Mouse (Mus musculus) liver, embryonic 12.5 days (tissue): ENCODE measurements around the gene Iqsec1. TPM values are rescaled to one million over a fixed set of nuclear protein-coding genes. Genes with fewer than 3 reads are reported as not detected.

ENCODE experiments used
- ATAC-seq: fragments of 200-750 bp; cut with Nextera tagmentation; 2 replicates; pipeline ENCODE4 v1.8.0; 2017; ENCODE audit warnings: moderate number of reproducible peaks, mild to moderate bottlenecking, moderate library complexity
- H3K27ac ChIP-seq: fragments of 300-500 bp; sonication (generic); 2 replicates; pipeline ENCODE4 v1.5.1; 2016; ENCODE audit warnings: mild to moderate bottlenecking
- H3K27me3 ChIP-seq: fragments of 300-500 bp; sonication (generic); replicated peaks from 2 replicates; pipeline ENCODE4 v1.6.1; 2016; ENCODE audit warnings: mild to moderate bottlenecking, moderate library complexity
- H3K36me3 ChIP-seq: fragments of 300-500 bp; sonication (generic); 2 replicates; pipeline ENCODE4 v1.6.1; 2016; ENCODE audit warnings: mild to moderate bottlenecking, moderate library complexity
- H3K4me1 ChIP-seq: fragments of 300-500 bp; sonication (generic); 2 replicates; pipeline ENCODE4 v1.6.1; 2016
- H3K4me2 ChIP-seq: fragments of 300-500 bp; sonication (generic); 2 replicates; pipeline ENCODE4 v1.6.1; 2016; ENCODE audit warnings: mild to moderate bottlenecking, moderate library complexity
- H3K4me3 ChIP-seq: fragments of 300-500 bp; sonication (generic); 2 replicates; pipeline ENCODE4 v1.5.1; 2016; ENCODE audit warnings: mild to moderate bottlenecking, moderate library complexity
- H3K9ac ChIP-seq: fragments of 300-500 bp; sonication (generic); 2 replicates; pipeline ENCODE4 v1.6.1; 2016; ENCODE audit warnings: mild to moderate bottlenecking, moderate library complexity
- H3K9me3 ChIP-seq: fragments of 300-500 bp; sonication (generic); replicated peaks from 2 replicates; pipeline ENCODE4 v1.6.1; 2016; ENCODE audit warnings: mild to moderate bottlenecking, moderate library complexity
- WGBS: fragments of 180-500 bp; shearing (Covaris S2); methylation state at CpG from one replicate; pipeline ENCODE4 v1.1.7; 2016; ENCODE audit not compliant: insufficient replicate concordance; 5-methylcytosine and 5-hydroxymethylcytosine counted together
- polyA plus RNA-seq: library from polyadenylated mRNA; unstranded; fragments of >200 nt; fragmentation: Nextera tagmentation; extraction: Ambion mirVana; gene quantifications from 2 replicates; pipeline ENCODE4 v1.2.1, GENCODE M21; 2016

The Iqsec1 gene
- polyA plus RNA-seq, 1 experiment from 2014 or later = 3.9 TPM

DNA sequence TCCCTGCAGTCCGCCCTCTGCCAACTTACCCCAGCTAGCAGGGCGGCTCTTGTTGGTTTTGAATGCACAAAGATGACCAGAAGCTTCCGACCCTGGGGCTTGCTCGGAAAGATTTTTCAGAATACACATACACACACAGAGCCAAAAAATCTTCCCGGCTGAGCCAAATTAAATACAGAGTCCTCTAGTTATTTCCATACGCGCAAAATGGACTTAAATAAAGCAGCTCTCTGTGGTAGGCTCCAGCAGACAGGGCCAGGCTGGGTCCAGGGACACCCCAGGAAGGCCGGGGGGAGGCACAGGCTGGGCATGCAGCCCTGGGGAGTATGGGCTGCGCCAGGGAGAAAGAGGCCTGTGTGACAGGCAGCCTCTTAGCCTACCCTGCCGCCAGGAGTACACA, 282.0 kb downstream of the Iqsec1 start:
- no peak overlapping the region for H3K4me3 ChIP-seq
- peak overlapping the region; percentile 93 for H3K27ac ChIP-seq
- peak overlapping the region; percentile 28 for H3K4me2 ChIP-seq
- H3K9ac ChIP-seq = peak overlapping the region; percentile 54
- H3K4me1 ChIP-seq = peaks cover 100% of the 10 kb centered on the region
- H3K36me3 ChIP-seq = peaks cover 4% of the 10 kb centered on the region
- no peak for ATAC-seq
- H3K9me3 ChIP-seq = no peaks in the 10 kb centered on the region
- no peaks in the 10 kb centered on the region for H3K27me3 ChIP-seq
- 71% methylated on average over 10 of the region's 10 CpGs for WGBS

- peaks cover 100% of the 10 kb centered on the region for H3K4me1 ChIP-seq
- H3K36me3 ChIP-seq = peaks cover 4% of the 10 kb centered on the region
- H3K4me3 ChIP-seq = no peak overlapping the region
- WGBS = 60% methylated on average over 3 of the region's 3 CpGs
- H3K9me3 ChIP-seq = no peaks in the 10 kb centered on the region
- peak overlapping the region; percentile 50; the same call in 1 of the 2 replicates for H3K27ac ChIP-seq
- H3K9ac ChIP-seq = no peak overlapping the region
- no peak for ATAC-seq
- H3K27me3 ChIP-seq = no peaks in the 10 kb centered on the region
- H3K4me2 ChIP-seq = no peak overlapping the region
Measured at GRCm38 (mm10) chr6:90705738-90706137, 282.7 kb downstream of the Iqsec1 start.

DNA sequence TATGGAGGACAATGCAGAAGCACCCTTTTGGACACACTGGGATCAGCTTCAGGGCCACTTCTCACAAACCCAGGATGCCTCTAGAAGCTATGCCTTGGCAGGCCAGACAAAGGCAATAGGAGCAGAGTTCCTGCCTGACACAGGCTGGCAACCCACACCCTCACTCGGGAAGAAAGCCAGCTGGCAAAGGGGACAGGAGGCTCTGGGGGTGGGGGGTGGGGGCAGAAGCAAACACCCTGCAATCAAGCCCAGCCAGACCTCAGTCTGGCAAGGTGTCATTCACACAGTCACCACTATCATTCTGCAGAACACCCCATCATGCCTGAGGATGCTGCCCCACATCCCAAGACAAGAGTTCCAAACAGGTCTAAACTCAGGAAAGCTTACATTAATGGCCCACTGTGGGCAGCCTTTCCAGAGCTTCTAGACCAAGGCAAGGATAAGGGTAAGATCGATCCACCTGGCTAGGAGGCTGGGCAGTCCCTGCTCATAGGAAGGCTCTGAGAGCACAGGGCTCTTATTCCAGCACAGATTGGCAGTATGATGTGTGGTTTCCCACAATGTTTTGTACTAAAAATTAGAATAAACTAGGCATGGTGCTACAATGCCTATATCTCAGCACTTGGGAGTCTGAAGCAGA, 283.7 kb downstream of the Iqsec1 start:
- H3K9me3 ChIP-seq = no peaks in the 10 kb centered on the region
- no peak overlapping the region for H3K9ac ChIP-seq
- H3K27ac ChIP-seq = peak overlapping the region; percentile 50; the same call in 1 of the 2 replicates
- H3K4me1 ChIP-seq = peaks cover 100% of the 10 kb centered on the region
- no peak for ATAC-seq
- no peak overlapping the region for H3K4me3 ChIP-seq
- 62% methylated on average over 2 of the region's 2 CpGs for WGBS
- H3K36me3 ChIP-seq = peaks cover 4% of the 10 kb centered on the region
- H3K27me3 ChIP-seq = no peaks in the 10 kb centered on the region
- H3K4me2 ChIP-seq = no peak overlapping the region

- Histone ChIP-seq H3K4me3 (no peak overlapping the region), H3K9ac (no peak overlapping the region), H3K4me2 (no peak overlapping the region), H3K4me1 (peaks cover 94% of the 10 kb centered on the region), H3K9me3 (no peaks in the 10 kb centered on the region), H3K27ac (peak overlapping the region; percentile 49), H3K27me3 (no peaks in the 10 kb centered on the region), H3K36me3 (peaks cover 4% of the 10 kb centered on the region)
- ATAC-seq = no peak
- WGBS = 58% methylated on average over 2 of the region's 2 CpGs
Measured at GRCm38 (mm10) chr6:90703782-90704181, 284.7 kb downstream of the Iqsec1 start.

- Histone ChIP-seq H3K27ac (peak overlapping the region; percentile 49), H3K36me3 (peaks cover 4% of the 10 kb centered on the region), H3K9ac (no peak overlapping the region), H3K4me1 (peaks cover 87% of the 10 kb centered on the region), H3K9me3 (no peaks in the 10 kb centered on the region), H3K4me2 (no peak overlapping the region), H3K27me3 (no peaks in the 10 kb centered on the region), H3K4me3 (no peak overlapping the region)
- WGBS = 49% methylated on average over 4 of the region's 4 CpGs
- no peak for ATAC-seq
Measured at GRCm38 (mm10) chr6:90702837-90703735, 285.4 kb downstream of the Iqsec1 start.

DNA sequence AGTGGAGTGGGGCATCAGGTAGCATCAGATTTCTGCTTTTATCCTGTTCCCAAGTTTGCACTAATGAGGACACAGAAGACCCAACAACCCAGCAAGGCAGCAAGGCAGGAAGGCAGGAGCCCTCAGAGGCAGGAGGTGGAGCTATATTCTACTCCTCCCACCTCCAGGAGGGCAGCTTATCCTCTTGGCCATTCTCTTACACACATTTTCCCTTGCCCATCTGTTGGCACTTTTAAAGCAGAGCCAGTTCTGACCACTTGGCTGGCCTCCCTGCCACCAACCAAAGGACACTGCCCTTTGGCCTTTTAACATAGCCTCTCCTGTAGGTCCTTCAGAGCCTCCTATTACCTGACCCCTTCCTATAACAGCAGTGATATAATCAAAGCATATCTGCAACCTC, 286.3 kb downstream of the Iqsec1 start:
- no peak for ATAC-seq
- Histone ChIP-seq H3K4me1 (peaks cover 81% of the 10 kb centered on the region), H3K4me2 (no peak overlapping the region), H3K36me3 (no peaks in the 10 kb centered on the region), H3K4me3 (no peak overlapping the region), H3K9ac (no peak overlapping the region), H3K27me3 (no peaks in the 10 kb centered on the region), H3K9me3 (no peaks in the 10 kb centered on the region), H3K27ac (no peak overlapping the region)

DNA sequence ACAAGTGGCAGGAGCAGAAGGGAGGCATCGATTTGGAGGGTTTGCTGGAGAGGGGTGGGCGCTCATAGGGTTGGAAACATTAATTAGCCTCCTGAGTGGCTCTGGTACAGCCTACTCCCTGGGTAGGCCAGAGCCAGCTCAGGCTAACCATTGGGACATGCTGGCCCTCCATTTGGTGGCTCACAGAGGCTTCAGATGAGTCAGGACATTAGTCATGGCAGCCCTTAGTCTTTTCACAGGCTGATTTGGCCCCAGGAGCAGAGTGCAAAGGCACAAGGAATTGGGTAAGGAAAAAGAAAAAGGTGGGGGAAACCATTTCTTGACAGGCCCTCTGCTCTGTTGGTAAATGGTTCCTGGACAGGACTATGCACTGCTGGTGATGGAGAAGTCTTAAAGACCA, 287.1 kb downstream of the Iqsec1 start:
- WGBS = 56% methylated on average over 2 of the region's 2 CpGs
- H3K9me3 ChIP-seq = no peaks in the 10 kb centered on the region
- H3K27ac ChIP-seq = peak overlapping the region; percentile 50; the same call in 1 of the 2 replicates
- H3K36me3 ChIP-seq = 0 out of 2 replicates have a peak, but pooled peaks cover 4% of the 10 kb centered on the region
- no peaks in the 10 kb centered on the region for H3K27me3 ChIP-seq
- H3K4me2 ChIP-seq = no peak overlapping the region
- no peak overlapping the region for H3K4me3 ChIP-seq
- ATAC-seq = no peak
- H3K9ac ChIP-seq = no peak overlapping the region
- peaks cover 73% of the 10 kb centered on the region for H3K4me1 ChIP-seq

GRCm38 (mm10) chr6:90700737-90701136, 287.7 kb downstream of the Iqsec1 start:
- Histone ChIP-seq H3K27ac (peak overlapping the region; percentile 50; the same call in 1 of the 2 replicates), H3K9ac (no peak overlapping the region)
- ATAC-seq = peak; percentile 64

DNA sequence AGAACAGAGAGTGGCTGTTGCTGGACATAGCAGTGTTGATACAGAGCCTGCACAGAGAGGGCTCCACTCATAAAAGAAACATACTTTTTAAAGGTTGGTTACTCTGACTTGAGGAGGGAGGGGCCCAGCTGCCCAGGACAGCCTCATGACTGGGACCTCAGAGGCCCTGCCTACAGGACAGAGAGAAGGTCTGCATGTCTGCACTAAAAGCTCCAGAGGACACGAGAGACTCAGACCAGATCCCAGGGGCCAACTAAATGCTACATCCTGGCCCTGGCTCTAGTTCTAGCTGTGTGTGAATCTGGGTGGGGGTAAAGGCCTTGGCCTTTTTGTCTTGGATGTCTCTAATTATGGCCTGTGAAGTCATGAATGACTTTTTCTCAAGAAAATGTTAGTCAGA, 288.4 kb downstream of the Iqsec1 start:
- 61% methylated on average over 1 of the region's 1 CpGs for WGBS
- peaks cover 60% of the 10 kb centered on the region for H3K4me1 ChIP-seq
- H3K9me3 ChIP-seq = no peaks in the 10 kb centered on the region
- no peak overlapping the region for H3K4me3 ChIP-seq
- peak overlapping the region; percentile 50 for H3K27ac ChIP-seq
- H3K36me3 ChIP-seq = 0 out of 2 replicates have a peak, but pooled peaks cover 7% of the 10 kb centered on the region
- ATAC-seq = no peak
- H3K27me3 ChIP-seq = no peaks in the 10 kb centered on the region
- no peak overlapping the region for H3K4me2 ChIP-seq
- no peak overlapping the region for H3K9ac ChIP-seq

More at GRCm38 (mm10) chr6:90700737-90701136, 287.7 kb downstream of the Iqsec1 start:
- no peaks in the 10 kb centered on the region for H3K9me3 ChIP-seq
- H3K27me3 ChIP-seq = no peaks in the 10 kb centered on the region
- 0 out of 2 replicates have a peak, but pooled peaks cover 4% of the 10 kb centered on the region for H3K36me3 ChIP-seq
- H3K4me3 ChIP-seq = no peak overlapping the region
- H3K4me2 ChIP-seq = no peak overlapping the region
- H3K4me1 ChIP-seq = peaks cover 67% of the 10 kb centered on the region
- WGBS = 45% methylated on average over 2 of the region's 2 CpGs

DNA sequence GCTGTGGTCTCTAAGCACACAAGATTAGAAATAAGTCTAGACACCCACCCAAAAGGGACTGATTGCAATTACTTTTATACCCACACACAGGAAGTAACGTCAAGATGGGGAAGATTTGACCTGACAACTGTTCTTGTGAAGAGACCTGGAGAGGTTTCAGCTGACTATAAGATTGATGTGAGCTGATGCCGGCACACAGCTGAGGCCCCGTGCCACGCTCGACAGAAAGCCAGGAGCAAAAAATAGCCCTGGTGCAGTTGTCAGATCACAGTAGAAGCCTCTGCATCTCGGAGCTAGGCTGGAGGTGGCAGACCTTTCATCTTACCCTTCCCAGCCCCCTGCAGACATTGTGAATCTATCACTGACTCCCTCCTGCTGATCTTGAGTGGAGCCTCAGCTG, 289.6 kb downstream of the Iqsec1 start:
- no peak overlapping the region for H3K27ac ChIP-seq
- no peak overlapping the region for H3K9ac ChIP-seq
- peaks cover 18% of the 10 kb centered on the region for H3K36me3 ChIP-seq
- no peaks in the 10 kb centered on the region for H3K27me3 ChIP-seq
- H3K4me3 ChIP-seq = no peak overlapping the region
- WGBS = 67% methylated on average over 6 of the region's 6 CpGs
- no peak for ATAC-seq
- H3K4me1 ChIP-seq = peaks cover 48% of the 10 kb centered on the region
- H3K4me2 ChIP-seq = no peak overlapping the region
- no peaks in the 10 kb centered on the region for H3K9me3 ChIP-seq

GRCm38 (mm10) chr6:90695754-90696153, 292.7 kb downstream of the Iqsec1 start:
- ATAC-seq = no peak
- no peak overlapping the region for H3K27ac ChIP-seq
- peaks cover 48% of the 10 kb centered on the region for H3K36me3 ChIP-seq
- H3K4me1 ChIP-seq = peaks cover 17% of the 10 kb centered on the region
- WGBS = 78% methylated on average over 1 of the region's 1 CpGs
- no peak overlapping the region for H3K4me2 ChIP-seq
- H3K9me3 ChIP-seq = no peaks in the 10 kb centered on the region
- no peak overlapping the region for H3K9ac ChIP-seq
- H3K4me3 ChIP-seq = no peak overlapping the region
- H3K27me3 ChIP-seq = no peaks in the 10 kb centered on the region

DNA sequence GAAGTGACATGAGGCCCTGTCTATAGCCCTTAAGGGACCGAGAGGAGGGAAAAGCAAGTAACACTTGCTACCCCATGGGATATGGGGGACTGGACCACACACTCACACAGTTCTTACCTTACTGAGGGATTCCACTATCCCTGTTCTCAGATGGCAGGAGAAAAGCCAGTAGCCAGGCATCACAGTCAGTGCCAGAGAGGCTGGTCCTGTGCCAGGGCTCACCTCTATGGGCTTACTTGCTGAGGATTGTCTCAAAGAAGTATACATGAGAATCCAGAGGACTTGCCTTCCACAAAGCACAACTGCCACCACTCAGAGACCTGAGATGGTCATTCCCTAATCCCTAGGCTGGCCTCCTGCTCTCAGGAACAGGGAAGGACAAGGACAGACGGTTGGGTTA, 296.1 kb downstream of the Iqsec1 start:
- Histone ChIP-seq H3K36me3 (peaks cover 82% of the 10 kb centered on the region), H3K4me3 (no peak overlapping the region), H3K27ac (no peak overlapping the region), H3K27me3 (no peaks in the 10 kb centered on the region), H3K9ac (no peak overlapping the region), H3K9me3 (no peaks in the 10 kb centered on the region), H3K4me1 (peaks cover 5% of the 10 kb centered on the region), H3K4me2 (no peak overlapping the region)
- 65% methylated on average over 2 of the region's 2 CpGs for WGBS
- ATAC-seq = no peak
